Mouse (Mus musculus) liver, postnatal 0 days (tissue): Measurements from ENCODE around the gene Rplp0.

Experiments used
- CTCF ChIP-seq: sonication (generic); IDR thresholded peaks from 2 replicates; pipeline ENCODE4 v1.5.1; 2016; ENCODE audit warnings: antibody characterized with exemption, low read depth
- EP300 ChIP-seq: IDR thresholded peaks from 2 replicates; pipeline ENCODE4 v1.6.1; 2016; ENCODE audit warnings: antibody characterized with exemption, low read depth, mild to moderate bottlenecking

- TF ChIP-seq CTCF = peak; percentile 99
- TF ChIP-seq EP300 = no peak
Observed at GRCm38 (mm10) chr5:115556217-115556616, 3.0 kb upstream of the Rplp0 start.
